Mouse (Mus musculus) cerebellum, postnatal 36 days (tissue): ENCODE data around the gene Plcl2.

ENCODE experiments used
- DNase-seq, 2 experiments: peaks; one replicate each; pipeline ENCODE4 v3.0.0; 2021 to 2022; ENCODE audit warnings: mixed read lengths in 2 of 2

The Plcl2 gene

DNA sequence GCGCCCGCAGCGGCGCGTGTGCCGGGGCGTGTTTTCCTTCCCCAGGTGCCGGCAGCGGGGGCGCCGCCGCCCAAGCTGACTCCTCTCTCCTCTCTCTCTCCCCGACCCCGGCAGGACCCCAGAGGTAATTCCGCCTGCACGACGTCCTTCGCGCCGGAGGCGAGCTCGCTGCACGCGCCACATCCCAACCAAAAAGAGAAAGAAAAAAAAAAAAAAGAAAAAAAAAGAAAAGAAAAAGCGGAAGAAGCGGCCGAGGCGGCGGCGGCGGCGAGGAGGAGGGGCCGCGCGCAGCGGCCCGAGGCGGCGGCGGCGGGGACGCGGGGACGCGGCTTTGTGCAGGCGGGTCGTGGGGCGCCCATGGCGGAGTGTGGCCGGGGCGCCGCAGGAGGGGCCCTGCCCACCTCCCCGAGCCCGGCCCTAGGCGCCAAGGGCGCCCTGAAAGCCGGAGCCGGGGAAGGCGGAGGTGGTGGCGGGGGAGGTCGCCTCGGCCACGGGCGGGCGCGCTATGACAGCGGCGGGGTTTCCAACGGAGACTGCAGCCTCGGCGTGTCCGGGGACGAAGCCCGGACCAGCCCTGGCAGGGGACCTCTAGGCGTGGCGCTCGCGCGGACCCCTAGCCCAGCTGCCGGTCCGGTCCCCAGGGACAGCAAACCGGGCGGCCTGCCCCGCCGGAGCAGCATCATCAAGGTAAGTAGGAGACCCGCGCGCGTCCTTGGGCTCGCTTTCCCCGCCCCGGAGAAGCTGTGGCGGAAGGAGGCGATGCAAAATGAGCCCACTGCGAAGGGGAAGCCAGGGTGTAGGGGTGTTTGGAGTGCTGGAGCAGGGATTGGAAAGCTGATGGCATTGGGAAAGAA lies at the start of gene Plcl2:
Gene Plcl2, plus strand, starts transcription at position 153 of the 854 bp plus-strand sequence.
- DNase-seq, result peak; percentile 59 to 71

DNA sequence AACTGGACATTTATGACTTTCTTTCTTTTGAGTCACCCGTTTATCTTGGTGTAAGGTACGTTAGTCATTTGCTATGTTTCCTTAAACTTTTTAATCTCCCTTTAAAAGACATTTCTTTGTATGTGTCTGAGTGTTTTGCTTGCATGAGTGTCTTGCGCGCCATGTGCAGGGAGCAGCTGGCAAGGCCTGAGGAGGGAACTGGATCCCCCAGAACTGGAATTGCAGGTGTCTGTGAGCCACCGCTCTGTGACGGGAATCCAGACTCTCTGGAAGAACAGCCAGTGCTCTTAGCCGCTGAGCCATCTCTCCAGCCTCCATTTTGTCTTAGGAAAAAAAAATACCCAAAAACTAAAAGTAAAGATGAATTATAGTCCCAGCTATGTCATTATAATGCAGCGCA lies 48.9 kb upstream of the Plcl2 start:
- no peak for DNase-seq

DNA sequence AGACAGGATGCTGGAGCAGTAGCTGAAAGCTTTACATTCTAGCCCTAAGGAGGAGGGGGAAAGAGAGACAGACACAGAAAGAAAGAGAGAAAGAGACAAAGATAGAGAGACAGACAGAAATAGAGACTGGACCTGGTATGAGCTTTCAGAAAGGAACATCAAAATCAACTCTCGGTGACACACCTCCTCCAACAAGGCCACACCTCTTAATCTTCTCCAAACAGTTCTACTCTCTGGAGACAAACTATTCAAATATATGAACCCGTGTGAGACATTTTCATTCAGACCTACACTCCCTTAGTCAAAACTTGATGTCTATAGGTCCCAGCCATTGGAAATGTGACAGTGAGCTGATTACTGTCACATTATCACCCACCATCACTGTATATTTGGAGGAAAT lies 41.8 kb upstream of the Plcl2 start:
- DNase-seq, result no peak

DNA sequence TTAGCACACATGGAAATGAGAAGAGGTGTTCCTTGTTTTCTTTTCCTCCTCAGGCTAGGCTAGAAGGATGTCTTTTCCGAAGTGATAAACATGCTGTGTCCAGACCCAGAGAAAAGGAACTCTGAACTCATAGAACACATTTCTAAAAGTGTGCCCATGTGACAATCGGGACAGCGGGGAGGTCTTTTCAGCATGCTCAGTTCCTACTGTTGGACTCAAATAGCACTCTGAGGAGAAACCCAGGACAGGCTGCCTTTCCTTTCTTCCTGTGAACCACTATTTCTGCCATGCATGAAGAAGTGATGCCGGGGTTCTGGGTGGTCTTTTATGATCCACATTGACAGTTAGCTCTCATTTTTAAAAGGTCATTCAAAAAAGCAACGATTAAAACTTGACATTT lies 40.1 kb upstream of the Plcl2 start:
- DNase-seq, result no peak

DNA sequence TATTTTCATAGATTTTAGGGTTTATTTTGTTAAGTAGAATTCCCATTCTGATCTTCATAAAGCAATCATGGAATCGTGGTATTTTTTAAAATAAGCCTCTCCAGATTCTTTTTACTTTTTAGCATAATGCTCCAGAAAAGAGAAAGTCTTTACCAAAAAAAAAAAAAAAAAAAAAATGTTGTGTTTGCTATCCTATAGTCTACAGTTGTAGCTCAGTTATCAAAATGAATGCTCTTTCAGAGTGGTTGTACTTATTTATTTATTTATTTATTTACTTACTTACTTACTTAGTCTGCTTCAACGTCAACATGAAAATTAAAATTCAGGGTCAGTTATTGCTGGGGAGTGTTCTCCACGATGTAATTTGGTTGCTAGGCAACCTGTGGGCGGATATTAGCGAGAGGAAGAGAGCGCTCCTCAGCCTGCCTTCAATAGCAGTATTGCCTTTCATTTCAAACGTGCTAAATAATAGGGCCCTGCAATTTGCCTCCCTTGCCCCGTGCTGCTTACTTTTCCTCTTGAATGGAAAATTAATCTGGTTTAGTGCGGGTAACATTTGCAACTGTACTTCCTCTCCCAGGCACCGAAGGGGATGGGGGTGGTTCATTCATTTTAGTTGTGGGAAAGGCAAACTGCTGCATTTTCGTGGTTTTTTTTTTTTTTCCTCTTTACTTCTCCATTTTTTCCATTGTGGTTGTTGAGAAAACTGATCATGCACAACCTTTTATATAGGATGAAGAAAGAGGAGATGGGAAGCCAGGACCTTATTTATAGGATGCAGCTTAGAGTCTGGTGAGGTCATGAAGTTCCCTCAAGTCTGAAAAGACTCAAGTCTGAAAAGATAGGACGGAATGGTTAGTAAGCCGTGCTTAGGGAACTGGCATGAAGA lies 39.4 kb upstream of the Plcl2 start:
- DNase-seq, result peak in 1 of 2 experiments; percentile 12

DNA sequence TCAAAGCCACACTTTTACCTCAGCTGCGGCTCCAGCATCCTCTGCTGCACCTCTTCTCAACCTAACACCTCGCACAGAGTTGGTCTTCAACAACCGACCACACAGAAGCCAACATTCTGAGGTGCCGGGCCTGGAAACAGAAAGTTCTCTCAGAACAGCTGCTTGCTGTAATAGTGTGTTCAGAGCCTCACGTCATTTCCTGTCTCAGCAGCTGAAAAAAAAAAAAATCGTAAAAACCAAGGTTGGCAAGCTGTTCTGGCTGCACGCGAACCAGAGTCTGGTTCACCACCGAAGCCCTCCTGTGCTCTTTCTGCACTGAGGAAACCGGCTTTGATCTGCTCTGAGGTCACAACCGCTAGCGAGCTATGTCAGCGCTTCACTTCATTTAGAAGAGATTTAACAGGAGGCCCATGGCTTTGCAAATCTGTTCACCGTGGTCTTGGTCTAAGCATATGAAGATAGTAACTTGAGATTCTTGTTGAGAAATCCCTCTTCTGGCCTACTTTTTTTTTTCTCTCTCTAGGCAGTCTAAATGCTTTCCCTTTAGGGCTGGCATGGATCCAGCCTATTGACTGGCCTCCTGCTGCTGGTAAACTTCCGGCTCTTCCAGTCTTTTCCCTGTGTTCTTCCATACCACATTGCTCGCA lies 38.6 kb upstream of the Plcl2 start:
- DNase-seq, result peak in 1 of 2 experiments; percentile 10

DNA sequence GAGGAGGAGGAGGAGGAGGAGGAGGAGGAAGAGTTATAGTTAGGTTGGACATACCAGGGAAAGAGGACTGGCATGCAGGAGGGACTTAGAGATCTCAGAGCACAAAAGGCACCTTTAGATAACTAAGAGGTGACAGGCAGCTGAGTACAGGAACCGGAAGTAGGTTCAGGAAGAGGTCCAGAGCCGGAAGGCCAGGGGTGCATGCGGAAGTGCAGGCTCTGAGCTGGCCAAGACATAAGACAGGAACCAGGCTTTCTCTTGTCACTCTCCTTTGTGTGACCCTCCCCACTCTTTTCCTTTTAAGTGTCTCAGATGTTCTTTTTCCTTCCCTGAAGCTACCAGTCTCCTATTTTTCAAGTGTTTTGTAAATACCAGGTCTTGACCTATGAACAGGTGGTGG lies 38.0 kb upstream of the Plcl2 start:
- no peak for DNase-seq

DNA sequence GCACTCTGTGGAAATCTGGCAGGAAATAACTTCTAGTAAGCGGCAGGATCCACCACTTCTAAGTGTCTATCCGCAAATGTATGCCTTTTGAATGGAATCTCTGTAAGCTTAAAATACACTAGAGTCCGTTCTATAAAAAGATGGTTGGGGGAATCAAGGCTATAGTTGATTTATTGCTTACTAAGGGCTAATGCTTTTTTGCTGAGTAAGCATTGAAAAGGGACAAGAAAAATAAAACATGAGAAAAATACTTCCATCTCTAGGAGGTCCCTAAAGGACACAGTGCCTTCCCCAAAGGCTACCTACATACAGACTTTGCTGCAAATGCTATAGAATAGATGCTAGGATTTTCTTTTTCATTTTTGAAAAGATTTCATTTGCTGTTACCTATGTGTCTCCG lies 31.9 kb upstream of the Plcl2 start:
- DNase-seq, result no peak

DNA sequence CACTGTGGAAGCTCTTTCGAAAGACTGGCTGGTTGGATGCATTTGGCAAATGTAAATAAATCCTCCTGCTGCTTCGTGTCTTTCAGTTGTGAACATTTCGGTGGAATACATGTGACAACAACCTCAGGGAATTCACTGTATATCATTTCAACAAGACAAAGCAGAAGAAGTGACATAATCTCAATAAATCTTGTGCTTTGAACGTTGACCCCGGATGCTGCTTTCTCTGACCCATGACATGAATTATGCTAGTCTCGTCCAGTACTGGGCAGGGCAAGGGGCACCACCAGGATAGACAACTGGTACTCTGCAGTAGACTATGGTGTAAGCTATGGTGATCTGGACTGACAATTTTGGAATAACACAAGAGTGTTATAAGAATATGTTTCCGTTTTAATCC lies 28.3 kb upstream of the Plcl2 start:
- DNase-seq, result no peak

DNA sequence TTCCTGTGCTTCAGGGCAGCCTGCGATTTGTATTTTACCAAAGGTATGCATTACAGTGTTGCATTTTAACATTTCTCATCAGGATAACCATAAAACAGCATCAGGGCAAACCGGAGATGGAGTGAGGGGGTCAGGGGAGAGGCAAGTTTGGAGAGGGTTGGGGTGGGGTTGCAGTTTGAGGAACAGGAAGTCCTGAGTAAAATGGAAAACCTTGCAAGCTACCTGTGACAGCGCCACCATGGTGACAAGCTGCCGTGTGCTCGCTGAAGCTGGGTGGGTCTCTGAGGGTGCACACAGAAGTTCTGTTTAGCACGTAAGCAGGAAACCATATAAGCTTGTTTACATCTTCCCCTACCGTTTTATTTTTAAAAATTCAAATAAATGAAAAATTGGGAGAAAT lies 25.5 kb upstream of the Plcl2 start:
- DNase-seq, result no peak

DNA sequence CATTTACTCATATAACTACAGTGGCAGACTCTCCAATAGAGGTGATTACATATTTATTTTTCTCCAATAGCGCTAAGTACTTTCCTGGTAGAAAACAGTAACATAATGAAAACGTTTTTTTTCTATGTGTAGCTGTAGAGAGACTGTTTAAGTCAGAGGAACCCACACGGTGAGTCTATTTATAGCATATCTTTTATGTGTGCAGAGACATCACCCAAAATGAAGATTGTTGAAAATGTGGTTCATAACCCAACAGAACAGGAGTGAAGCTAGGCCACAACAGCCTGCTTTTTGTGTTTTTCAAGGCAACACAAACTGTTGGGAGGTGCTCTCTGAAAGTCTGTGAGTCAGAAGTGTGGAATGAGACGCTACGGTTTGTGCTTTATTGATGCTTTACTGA lies 24.2 kb upstream of the Plcl2 start:
- DNase-seq, result no peak

DNA sequence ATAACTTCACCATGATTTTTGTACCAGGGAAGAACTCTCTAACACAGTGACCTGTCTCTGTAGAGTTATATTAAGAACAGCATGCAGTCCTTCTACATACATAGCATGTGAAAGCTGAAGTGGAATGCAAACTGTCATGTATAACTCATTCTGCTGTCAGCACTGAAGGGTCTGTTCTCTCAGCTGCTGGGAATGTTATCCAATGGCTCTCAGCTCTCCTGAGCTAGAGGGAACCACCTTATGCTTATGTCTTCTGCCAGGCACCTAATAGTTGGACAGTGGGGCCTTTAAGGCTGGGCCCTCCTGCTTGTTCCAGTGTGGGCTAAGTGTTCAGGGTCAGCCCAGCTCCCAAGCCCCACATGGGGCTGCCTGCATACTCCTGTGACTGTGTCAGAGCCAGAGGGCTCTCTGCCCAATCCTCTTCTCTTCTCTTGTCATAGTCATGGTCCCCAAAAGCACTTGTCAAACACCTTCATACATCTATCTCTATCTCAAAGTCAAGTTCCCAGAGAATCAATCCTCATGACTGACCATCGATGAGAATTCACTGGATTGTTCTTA lies 22.1 kb upstream of the Plcl2 start:
- DNase-seq, result no peak

DNA sequence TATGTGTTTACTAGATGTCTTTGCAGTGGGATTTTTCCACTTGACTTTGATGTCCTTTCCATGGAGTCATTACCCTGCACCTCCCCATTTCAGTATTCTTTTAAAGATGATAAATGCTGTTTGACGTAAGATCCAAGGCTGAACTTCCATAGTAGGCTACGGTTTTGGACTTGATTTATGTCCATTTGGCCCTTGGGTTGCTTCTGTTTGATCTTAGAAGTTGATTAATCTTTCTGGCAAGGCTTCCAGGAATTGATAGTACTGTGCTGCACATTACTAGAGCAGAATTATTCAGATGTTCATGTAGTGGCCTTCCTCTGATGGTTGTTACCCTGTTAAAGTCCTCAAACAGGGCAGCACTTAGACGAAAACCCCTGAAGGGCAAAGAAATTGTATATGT lies 21.5 kb upstream of the Plcl2 start:
- DNase-seq, result no peak

DNA sequence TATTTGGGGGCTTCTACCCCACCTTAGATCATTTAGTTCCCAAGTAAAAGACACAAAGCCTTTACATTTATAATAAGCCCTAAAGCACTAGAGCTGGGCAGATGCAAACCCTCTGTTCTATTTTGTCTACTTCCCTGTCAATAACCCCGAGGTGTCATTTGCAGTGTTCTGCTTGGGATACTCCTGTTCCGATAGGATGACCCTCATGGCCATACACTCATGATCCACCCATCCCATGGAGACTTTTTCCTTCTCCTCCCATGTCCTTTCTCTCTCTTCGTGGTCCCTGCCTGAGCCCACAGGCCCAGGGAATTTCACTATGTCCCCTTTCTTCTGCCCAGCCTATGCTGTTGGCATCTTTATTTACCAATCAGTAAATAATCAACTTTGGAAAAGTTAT lies 20.8 kb upstream of the Plcl2 start:
- DNase-seq, result no peak

DNA sequence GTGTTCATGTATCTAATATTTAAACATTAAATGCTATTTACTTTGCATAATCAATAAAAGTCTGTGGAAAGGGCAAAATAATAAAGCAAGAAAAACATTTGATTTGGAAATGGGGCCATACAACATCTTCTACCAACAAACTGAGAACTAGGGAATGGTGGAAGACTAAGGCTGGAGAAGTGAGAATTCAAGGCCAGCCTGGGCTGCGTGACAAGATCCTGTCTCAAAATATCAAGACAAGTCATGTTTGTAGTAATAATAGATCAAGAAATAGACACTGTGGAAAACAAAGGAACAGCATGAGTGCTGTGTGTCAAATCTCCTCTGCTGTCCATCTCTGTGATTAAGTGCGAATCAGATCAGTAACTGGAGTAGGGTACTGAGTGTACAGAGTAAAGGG lies 20.3 kb upstream of the Plcl2 start:
- DNase-seq, result no peak

DNA sequence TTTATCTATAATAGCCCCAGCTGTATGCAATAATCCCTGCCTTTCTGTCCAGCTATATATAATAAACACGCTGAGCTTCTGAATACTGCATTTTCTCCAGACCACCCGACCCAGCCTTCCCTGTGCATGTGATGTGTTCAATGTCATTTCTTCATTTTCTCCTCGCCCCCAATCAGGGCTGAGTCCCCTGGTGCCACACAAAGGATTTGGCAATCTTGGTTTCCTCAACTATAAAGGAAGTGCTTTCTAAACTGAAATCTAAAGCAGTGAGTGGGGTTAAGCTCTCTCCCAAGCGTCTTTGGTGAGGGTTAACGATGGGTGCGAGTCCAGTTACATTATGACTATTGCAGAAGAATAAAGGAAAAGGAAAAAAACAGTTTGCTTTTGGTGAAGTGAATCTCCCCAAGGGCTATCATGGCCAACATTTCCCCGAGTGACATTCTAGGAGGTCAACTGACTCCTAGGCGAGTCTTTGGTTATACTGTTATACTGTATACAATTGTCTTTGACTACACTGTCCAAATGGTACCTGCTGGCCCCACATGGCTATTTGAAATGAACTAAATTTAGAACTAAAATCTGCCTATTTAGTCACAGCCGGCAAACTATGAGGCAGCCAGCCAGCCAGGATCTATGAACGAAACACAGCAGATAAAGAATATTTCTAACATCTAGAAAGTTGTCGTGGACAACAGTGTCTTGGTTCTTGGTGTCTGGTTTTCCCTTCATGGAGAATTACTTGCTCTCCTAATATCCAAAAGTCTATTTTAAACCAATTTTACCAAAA lies 18.4 kb upstream of the Plcl2 start:
- DNase-seq, result peak in 1 of 2 experiments; percentile 27

DNA sequence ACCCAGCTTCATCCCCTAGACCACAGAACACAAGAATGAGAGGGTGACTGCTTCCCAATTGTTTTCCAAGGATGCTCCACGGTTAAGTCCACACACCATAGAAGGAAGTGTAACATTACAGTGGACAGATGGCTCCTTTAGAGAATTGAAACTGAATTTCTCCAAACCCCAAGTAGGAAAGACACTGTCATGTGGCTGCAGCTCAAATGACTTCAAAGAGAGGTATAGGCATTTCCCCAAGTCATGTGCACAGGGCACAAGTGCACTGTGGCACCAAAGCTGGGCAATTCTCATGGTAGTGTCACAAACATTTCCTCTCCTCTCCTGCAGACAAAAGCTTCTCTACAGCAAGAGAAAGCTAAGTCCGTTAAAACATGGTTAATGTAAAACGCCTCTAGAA lies 17.7 kb upstream of the Plcl2 start:
- no peak for DNase-seq

DNA sequence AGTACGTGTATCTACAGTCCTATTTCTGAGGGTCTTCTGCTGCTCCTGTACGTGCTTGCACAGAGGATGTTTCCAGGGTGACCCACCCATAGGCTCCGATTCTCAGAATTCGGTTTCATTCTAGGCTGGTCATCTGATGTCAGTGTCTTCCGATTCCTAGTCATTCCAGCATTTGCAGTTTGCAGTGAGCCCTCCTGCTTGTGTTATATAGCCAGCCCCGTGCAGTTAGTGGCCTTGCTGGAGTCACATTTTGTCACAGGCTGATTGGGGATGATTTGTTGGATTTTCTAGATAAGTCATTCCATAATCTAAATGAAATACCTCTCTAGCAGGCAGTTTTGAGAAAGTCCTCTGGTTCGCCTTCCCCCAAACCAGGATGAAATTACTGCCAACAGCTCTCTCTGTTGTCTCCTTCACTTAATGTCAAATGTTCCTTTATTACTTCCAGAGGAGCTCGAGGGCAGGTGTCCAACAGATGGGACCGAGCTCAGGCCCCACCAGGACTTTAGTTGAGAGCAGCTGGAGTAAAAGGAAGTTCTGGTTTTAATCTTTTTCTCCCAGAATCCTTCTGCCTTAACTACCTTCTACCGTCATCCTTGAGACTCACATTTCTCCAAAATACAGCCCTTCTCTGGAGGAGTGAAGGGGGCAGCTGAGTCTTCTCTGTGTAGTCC lies 13.8 kb upstream of the Plcl2 start:
- no peak for DNase-seq

DNA sequence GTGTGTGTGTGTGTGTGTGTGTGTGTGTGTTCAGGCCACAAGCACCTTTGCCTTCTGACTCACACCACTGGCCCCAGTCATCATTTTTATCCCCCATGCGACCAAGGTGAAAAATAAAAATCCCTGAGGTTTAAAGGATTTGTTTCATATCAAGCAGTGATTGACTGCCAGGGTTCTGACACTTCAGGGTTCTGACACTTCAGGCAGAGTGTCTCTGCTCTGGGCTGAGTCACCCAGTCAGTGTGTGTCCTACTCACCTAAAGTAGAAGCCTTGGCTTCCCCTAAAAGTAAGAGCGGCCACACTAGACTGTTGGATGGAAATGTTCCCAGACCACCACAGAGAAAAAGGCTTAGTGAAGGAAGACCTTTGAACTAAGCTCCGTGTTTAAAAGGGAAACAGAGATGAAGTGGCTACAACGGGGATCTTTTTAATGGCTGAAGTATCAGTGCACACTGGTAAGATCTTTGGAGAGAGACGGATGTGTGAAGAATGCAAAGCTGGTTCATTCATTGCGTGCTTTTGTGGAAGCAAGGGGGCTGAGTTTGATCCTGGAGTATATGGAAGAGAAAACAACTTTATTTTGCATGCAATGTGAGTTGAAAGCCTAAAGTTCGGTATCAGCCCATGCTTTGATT lies 11.0 kb upstream of the Plcl2 start:
- DNase-seq, result no peak

DNA sequence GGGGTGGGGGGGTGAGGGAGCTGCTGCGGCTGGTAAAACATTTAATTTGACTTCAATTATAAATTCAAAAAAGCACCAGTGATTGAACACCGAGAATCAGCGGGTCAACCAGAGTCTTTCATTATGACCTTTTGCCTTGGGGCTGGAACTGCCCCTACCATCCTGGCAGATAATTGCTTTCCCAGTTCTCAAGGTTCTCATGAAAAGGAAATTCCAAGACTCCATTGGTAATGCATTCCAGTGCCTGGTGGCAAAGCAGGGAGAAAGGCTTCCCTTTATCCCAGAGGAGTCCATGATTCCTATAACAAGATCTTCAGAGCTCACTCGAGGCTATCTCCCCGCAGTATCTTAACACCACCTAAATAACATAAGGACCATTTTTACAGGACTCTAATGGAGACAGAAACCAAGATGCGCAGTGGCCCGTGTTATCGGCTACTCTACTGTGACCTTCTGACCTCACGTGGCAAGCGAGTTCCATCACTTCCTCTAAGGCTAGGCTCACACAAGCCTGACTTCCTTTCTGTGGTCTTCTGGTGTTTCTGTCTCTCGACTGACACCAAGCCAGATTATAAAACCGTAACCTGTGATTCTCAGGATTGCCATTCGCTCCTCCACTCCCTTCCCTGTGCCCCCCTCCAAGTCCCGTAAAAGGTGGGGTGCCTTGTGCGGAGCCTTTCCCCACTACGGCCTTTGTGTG lies 10.0 kb upstream of the Plcl2 start:
- no peak for DNase-seq

DNA sequence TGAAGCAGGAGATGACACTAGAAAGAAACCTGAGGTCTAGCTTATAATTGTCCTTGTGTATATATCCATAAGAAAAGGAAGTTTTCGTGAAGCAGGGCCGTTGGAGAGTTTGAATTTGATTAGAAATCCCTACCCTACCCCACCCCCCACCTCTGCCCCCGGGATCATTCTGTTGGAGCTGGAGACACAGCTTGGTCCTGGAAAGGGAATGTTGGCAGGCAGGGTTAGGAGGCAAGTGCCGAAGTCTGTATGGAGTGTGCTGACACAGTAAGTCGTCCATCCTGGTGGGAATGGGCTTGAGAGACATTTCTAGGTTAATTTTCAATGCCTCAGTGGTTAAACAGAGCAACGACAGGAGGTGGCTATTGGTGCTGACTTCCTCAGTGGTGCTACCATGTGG lies 8.4 kb upstream of the Plcl2 start:
- no peak for DNase-seq
